Mouse (Mus musculus): ENCODE measurements around the gene Mocs3. TPM values are rescaled to one million over a fixed set of nuclear protein-coding genes. Genes with fewer than 3 reads are reported as not detected.
A peak's percentile ranks its signal among the peaks of the same experiment; 100 is the strongest.

Mocs3 gene
- polyA plus RNA-seq (2015; fragmentation: Nextera tagmentation; extraction: Ambion mirVana), result 7.1 and 8.1 TPM in 2 replicates

DNA sequence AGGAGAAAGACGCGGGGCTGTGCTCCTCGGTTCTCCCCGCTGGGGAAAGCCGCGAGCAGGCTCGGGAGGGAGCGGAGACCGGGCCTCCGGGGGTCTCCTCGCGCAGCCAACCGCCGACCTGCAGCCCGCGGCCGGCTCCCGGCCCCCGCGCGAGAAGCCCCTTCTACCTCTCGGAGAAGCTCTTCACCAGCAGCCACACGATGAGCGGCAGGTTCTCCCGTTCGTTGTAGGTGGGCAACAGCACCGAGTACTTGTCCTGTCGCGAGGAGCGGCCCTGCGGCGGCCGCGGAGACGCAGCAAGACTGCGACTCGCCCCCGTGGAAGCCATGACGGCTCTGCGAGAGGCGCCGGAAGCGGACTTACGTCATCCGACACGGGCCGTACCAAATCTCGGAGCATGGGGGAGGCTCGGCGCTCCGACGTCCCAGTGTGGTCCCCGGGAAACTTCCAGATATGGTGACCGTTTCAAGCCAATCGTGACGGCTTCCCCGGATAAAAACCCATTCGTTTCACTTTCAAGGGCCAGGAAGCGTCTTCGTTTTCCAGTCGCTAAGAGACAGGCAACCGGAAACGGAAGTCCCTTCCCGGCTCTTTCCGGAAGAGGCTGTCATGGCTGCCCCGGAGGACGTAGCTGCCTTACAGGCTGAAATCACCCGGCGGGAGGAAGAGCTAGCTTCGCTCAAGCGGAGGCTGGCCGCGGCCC, at the start of gene Mocs3, which contains the start of the genes Gm20716 and Dpm1:
Gene Mocs3, plus strand, starts transcription at position 597 of the 703 bp plus-strand sequence.
Gene Gm20716, minus strand, starts transcription at position 339 of the 703 bp plus-strand sequence.
Gene Dpm1, minus strand, starts transcription at position 566 of the 703 bp plus-strand sequence.
- Histone ChIP-seq H3K4me2 (peak within 1 kb of the TSS; percentile 99), H3K9ac (peak within 1 kb of the TSS; percentile 96), H3K27me3 (replicated peaks) (no peaks in the 10 kb centered on the region), H3K4me3 (replicated peaks) (peak within 1 kb of the TSS; percentile 100), H3K27ac (peak within 1 kb of the TSS; percentile 95), H3K36me3 (peaks cover 20% of the 10 kb centered on the region), H3K9me3 (no peaks in the 10 kb centered on the region), H3K4me1 (peaks cover 27% of the 10 kb centered on the region)
- WGBS, result under 1% methylated on average over 69 of the region's 73 CpGs
- peak; percentile 83 for ATAC-seq (ENCODE audit: insufficient read depth, low FRiP score, low read depth)

DNA sequence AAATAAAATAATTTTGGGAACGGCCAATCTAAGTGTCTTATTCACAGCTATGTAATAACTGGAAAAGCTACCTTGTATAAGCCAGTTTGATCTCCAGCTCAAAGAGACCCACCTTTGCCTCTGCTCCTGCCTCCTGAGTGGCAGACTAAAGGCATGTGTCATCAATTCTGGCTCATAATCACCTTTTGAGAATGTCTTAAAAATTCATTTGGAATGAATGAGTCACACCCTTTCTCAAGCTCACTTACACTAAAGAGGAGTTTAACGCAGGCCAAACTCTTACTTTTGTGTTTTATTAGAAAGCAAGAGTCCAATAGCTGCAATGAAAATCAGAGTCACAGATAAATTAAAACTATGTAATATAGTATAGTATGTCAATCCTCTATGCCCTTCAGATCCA, 38.6 kb upstream of the Mocs3 start:
- H3K27me3 ChIP-seq (replicated peaks), result no peaks in the 10 kb centered on the region
- H3K4me3 ChIP-seq (replicated peaks), result no peak overlapping the region
- H3K4me1 ChIP-seq, result peaks cover 15% of the 10 kb centered on the region; the same call in 1 of the 2 replicates
- WGBS, result 84% methylated on average over 2 of the region's 2 CpGs
- H3K9ac ChIP-seq, result no peak overlapping the region
- H3K36me3 ChIP-seq, result peaks cover 22% of the 10 kb centered on the region
- H3K27ac ChIP-seq, result no peak overlapping the region
- ATAC-seq (ENCODE audit: insufficient read depth, low FRiP score, low read depth), result no peak
- no peak overlapping the region for H3K4me2 ChIP-seq
- no peaks in the 10 kb centered on the region for H3K9me3 ChIP-seq

DNA sequence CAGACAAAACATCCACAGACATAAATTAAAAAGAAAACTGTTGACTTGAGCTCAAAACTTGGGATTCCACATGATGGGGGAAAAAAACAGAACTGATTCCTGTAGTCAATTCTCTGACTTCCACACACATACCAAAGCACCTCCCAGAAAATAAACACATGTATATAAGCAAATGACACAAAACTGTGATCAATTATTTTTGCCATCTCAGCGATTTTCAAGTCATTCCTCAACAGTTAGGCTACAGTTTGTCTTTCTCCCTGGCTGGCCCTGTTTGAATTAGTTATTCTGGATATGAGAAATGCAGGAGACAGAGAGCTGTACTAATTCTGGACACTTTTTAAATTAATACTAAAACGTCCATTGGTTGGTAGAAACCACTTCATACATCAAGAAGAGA, 36.7 kb upstream of the Mocs3 start:
- peaks cover 22% of the 10 kb centered on the region; the same call in 1 of the 2 replicates for H3K4me1 ChIP-seq
- H3K27ac ChIP-seq, result no peak overlapping the region
- H3K4me2 ChIP-seq, result no peak overlapping the region
- H3K9me3 ChIP-seq, result no peaks in the 10 kb centered on the region
- H3K36me3 ChIP-seq, result peaks cover 3% of the 10 kb centered on the region; the same call in 1 of the 2 replicates
- WGBS, result 45% methylated on average over 2 of the region's 2 CpGs
- H3K9ac ChIP-seq, result no peak overlapping the region
- H3K27me3 ChIP-seq (replicated peaks), result no peaks in the 10 kb centered on the region
- H3K4me3 ChIP-seq (replicated peaks), result no peak overlapping the region
- ATAC-seq (ENCODE audit: insufficient read depth, low FRiP score, low read depth), result no peak

DNA sequence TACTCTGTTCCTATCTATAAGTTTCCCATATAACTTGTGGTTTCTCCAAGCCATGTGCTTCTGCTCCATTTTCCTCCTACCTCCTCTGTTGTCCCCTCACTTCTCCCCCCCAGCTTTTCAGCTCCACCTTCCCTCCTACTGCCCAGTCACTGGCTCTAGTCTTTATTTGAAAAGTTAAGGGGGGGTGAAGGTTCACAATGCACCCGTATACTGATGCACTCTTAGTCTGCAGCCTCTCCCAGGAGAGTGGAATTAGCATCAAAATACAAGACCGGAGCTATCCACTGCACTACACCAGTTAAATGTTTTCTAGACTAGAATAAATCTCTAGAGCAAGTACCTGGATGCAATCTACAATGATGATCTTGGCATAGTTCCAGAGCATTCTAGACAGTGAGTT, 34.7 kb upstream of the Mocs3 start:
- Histone ChIP-seq H3K36me3 (no peaks in the 10 kb centered on the region; the same call in 1 of the 2 replicates), H3K4me1 (peaks cover 32% of the 10 kb centered on the region), H3K27ac (no peak overlapping the region), H3K9ac (no peak overlapping the region), H3K9me3 (no peaks in the 10 kb centered on the region), H3K4me3 (replicated peaks) (no peak overlapping the region), H3K4me2 (no peak overlapping the region), H3K27me3 (replicated peaks) (no peaks in the 10 kb centered on the region)
- WGBS, result 54% methylated on average over 2 of the region's 2 CpGs
- ATAC-seq (ENCODE audit: insufficient read depth, low FRiP score, low read depth), result no peak

DNA sequence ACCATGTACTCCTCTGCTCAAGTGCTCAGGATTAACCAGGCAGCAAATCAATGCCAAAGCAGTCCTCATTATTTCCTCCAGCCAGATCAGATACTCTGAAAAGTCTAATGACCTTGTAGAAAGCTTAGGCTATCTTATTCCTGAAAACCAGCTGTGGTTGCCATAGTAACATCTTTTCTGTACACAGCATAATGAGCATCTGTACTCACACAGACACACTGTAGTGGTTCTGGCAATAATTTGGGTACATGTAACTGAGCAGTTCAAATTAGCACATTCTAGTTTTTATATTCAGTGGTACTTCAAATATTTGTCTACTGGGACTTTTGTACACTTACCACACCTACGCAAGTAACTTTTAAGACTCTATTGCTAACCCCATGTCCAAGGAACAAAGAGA, 32.0 kb upstream of the Mocs3 start:
- no peak overlapping the region for H3K4me3 ChIP-seq (replicated peaks)
- H3K27ac ChIP-seq, result no peak overlapping the region
- H3K9me3 ChIP-seq, result no peaks in the 10 kb centered on the region; the same call in 1 of the 2 replicates
- H3K27me3 ChIP-seq (replicated peaks), result no peaks in the 10 kb centered on the region
- 65% methylated on average over 1 of the region's 1 CpGs for WGBS
- H3K36me3 ChIP-seq, result peaks cover 2% of the 10 kb centered on the region; the same call in 1 of the 2 replicates
- no peak overlapping the region for H3K4me2 ChIP-seq
- no peak for ATAC-seq (ENCODE audit: insufficient read depth, low FRiP score, low read depth)
- peaks cover 35% of the 10 kb centered on the region for H3K4me1 ChIP-seq
- no peak overlapping the region for H3K9ac ChIP-seq

DNA sequence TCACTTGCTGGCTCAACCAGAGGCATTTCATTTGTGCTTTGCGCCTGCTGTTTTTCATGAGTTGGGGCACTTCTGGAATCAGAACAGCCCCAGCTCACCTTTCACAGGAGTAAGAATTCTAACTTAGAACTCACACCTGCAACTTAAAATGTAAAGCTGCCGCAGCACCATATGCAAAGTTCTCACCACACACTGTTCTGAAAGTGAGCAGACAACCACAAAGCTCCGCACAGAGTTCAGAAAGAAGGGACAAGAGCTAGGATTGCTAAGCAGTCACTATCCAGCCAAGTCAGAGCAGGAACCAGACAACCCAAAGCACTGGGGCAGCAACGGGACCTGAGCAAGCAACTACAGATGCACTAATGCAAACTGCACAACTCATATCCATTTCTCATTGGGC, 30.9 kb upstream of the Mocs3 start:
- H3K36me3 ChIP-seq, result peaks cover 6% of the 10 kb centered on the region

DNA sequence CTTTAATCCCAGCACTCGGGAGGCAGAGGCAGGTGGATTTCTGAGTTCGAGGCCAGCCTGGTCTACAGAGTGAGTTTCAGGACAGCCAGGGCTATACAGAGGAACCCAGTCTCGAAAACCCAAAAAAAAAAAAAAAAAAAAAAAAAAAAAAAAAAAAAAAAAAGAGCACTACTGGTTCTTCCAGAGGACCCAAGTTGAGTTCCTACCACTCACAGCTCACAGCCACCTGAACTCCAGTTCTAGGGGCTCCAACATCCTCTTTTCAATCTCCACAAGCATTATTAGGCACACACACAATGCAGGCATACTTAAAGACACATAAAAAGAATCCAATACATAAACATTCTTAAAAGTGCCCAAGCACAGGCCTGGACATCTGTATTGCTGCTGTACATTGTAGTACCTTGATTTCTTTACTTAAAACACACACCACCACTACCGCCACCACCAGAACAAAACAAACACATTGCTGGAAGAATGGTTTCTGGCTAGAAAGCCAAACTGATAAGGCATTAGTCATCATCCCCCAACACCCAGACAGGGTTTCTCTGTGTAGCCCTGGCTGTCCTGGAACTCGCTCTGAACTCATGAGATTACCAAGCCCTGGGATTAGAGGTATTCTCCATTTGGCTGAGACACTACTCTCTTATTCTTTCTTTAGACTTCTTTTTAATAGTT, 30.3 kb upstream of the Mocs3 start:
- Histone ChIP-seq H3K36me3 (peaks cover 8% of the 10 kb centered on the region), H3K27ac (peak overlapping the region; percentile 14), H3K4me1 (peaks cover 45% of the 10 kb centered on the region), H3K9ac (no peak overlapping the region), H3K27me3 (replicated peaks) (no peaks in the 10 kb centered on the region), H3K9me3 (no peaks in the 10 kb centered on the region; the same call in 1 of the 2 replicates), H3K4me3 (replicated peaks) (no peak overlapping the region), H3K4me2 (no peak overlapping the region)
- 73% methylated on average over 4 of the region's 5 CpGs for WGBS
- no peak for ATAC-seq (ENCODE audit: insufficient read depth, low FRiP score, low read depth)

More for the DNA sequence above, 30.9 kb upstream of the Mocs3 start:
- Histone ChIP-seq H3K4me2 (peak overlapping the region; percentile 8; the same call in 1 of the 2 replicates), H3K9me3 (no peaks in the 10 kb centered on the region; the same call in 1 of the 2 replicates), H3K27ac (peak overlapping the region; percentile 14), H3K27me3 (replicated peaks) (no peaks in the 10 kb centered on the region), H3K4me3 (replicated peaks) (no peak overlapping the region), H3K4me1 (peaks cover 38% of the 10 kb centered on the region), H3K9ac (no peak overlapping the region)
- WGBS, result 78% methylated on average over 4 of the region's 4 CpGs
- no peak for ATAC-seq (ENCODE audit: insufficient read depth, low FRiP score, low read depth)

DNA sequence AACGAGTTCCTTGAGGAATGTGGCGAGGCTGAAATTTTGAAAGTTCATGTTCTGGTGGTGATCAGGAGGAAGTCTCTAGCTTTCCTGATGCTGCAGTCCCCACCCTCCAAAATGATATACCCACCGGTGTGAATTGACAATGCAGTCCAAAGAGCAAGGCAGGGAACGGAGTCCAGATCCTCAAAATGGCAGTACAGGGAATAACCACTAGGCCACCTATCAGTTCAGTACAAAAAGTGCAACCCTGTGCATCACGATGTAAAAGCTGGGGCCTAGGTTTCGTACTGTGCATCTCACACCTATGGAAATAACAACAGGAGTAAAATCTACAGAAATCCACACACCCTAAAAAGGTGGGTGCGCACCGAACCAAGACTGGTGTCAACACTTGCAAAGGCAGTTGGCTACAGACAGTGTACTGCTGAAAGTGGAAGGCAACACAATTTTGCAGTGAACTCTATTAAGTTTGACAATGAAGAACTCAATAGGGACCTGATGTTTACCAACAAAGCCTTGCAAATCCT, 25.9 kb upstream of the Mocs3 start:
- Histone ChIP-seq H3K27me3 (replicated peaks) (no peaks in the 10 kb centered on the region), H3K9me3 (no peaks in the 10 kb centered on the region; the same call in 1 of the 2 replicates), H3K4me3 (replicated peaks) (peak overlapping the region; percentile 98), H3K4me2 (peak overlapping the region; percentile 70), H3K9ac (no peak overlapping the region), H3K27ac (no peak overlapping the region), H3K36me3 (peaks cover 13% of the 10 kb centered on the region), H3K4me1 (peaks cover 34% of the 10 kb centered on the region)
- ATAC-seq (ENCODE audit: insufficient read depth, low FRiP score, low read depth), result no peak
- 75% methylated on average over 8 of the region's 8 CpGs for WGBS

DNA sequence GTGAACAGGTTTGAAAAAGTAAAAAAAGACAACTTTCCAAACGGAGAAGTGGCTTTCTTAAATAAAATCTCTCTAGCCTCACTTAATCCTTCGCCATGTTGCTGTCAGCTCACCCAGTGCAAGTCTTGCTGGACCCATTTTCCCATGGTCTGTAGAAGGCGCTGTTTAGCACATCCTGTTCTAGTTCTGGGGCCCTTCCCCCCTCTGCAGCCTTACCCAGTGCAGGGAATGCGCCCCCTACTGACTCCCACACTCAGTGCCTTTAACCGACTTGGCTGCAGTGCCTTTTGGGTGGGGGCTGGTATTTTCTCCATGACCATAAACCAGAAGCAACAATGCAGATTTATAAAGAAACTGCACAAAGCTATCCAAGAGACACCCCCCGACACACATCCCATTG, 25.2 kb upstream of the Mocs3 start:
- H3K27me3 ChIP-seq (replicated peaks), result no peaks in the 10 kb centered on the region
- peak overlapping the region; percentile 70 for H3K4me2 ChIP-seq
- peak overlapping the region; percentile 98 for H3K27ac ChIP-seq
- H3K9me3 ChIP-seq, result no peaks in the 10 kb centered on the region; the same call in 1 of the 2 replicates
- H3K36me3 ChIP-seq, result peaks cover 15% of the 10 kb centered on the region
- peak overlapping the region; percentile 98 for H3K4me3 ChIP-seq (replicated peaks)
- WGBS, result 3% methylated on average over 6 of the region's 6 CpGs
- ATAC-seq (ENCODE audit: insufficient read depth, low FRiP score, low read depth), result peak; percentile 62
- H3K9ac ChIP-seq, result peak overlapping the region; percentile 98
- peaks cover 28% of the 10 kb centered on the region; the same call in 1 of the 2 replicates for H3K4me1 ChIP-seq

DNA sequence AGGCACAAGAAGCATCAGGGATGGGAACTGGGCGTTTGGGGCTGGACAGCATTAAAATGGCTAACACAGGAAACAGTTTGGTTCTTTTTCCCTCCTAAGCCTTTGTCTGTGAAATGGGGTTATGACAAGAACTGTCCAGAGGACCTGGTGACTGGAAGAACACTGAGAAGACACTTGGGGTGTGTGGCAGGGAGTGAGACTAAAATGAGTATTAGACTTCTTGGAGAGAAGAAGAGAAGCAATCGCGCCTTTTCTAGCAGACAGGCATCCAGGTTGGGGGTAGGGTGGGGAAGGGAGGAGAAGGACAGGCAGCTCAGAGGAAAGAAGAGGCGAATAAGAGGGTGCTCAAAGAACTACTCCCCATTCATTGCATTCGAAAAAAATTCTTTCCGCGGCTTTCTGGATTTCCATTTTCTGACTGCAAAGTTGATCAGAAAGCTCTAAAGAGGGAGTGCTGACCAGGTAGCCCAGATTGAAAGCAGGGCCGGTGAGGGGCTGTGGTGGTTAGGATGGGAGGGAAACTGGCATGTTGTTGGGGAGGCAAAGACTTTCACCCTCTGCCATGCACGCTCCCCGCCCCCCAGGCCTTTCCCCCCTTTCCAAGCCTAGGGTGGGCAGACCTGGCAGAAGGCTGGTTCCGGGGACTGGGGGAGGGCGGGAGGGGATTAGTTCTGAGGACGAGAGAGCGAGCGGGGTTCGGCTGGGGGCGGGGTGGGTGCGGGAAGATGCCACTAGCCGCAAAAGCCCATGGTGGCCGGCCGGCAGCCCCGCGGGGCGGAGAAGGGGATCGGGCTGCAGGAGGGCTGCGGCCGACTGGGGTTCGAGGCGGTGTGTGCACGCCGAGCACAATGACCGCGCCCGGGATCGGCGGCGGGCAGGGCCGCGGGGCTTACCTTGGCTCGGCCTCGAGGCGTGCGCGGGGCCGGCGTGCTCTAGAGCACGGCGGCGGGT, 24.5 kb upstream of the Mocs3 start:
- peak overlapping the region; percentile 70 for H3K4me2 ChIP-seq
- ATAC-seq (ENCODE audit: insufficient read depth, low FRiP score, low read depth), result 0 out of 2 replicates have a peak, but pooled peaks have one; percentile 2
- peak overlapping the region; percentile 98 for H3K4me3 ChIP-seq (replicated peaks)
- WGBS, result 1% methylated on average over 31 of the region's 49 CpGs
- peaks cover 22% of the 10 kb centered on the region; the same call in 1 of the 2 replicates for H3K4me1 ChIP-seq
- no peaks in the 10 kb centered on the region; the same call in 1 of the 2 replicates for H3K9me3 ChIP-seq
- H3K27me3 ChIP-seq (replicated peaks), result no peaks in the 10 kb centered on the region
- peak overlapping the region; percentile 98 for H3K9ac ChIP-seq
- H3K36me3 ChIP-seq, result peaks cover 16% of the 10 kb centered on the region
- H3K27ac ChIP-seq, result peak overlapping the region; percentile 98

Data from stomach, embryonic 15.5 days (tissue).